Mouse (Mus musculus) heart, embryonic 14.5 days (tissue): ENCODE results near the gene Rasgrf1. TPM values are rescaled to one million over a fixed set of nuclear protein-coding genes. Genes with fewer than 3 reads are reported as not detected.

Experiments
- ATAC-seq: fragments of 200-750 bp; cut with Nextera tagmentation; 2 replicates; pipeline ENCODE4 v1.8.0; 2017; ENCODE audit warnings: low read depth, moderate TSS enrichment; ENCODE audit not compliant: insufficient number of reproducible peaks, insufficient read depth, low FRiP score
- H3K27ac ChIP-seq, 2 experiments: fragments of 200-500 bp in 1 of 2; fragments of 300-500 bp in 1 of 2; sonication (generic) in 1 of 2; replicated peaks in 1 of 2; 2 replicates each; pipeline ENCODE4 v1.5.1; 2012 to 2014; ENCODE audit warnings: low read depth in 2 of 2, low read length in 2 of 2, control low read depth in 1 of 2, mild to moderate bottlenecking in 1 of 2, mixed read lengths in 1 of 2; ENCODE audit not compliant: control insufficient read depth in 1 of 2, insufficient read depth in 1 of 2
- H3K27me3 ChIP-seq: fragments of 300-500 bp; sonication (generic); 2 replicates; pipeline ENCODE4 v1.6.1; 2014; ENCODE audit warnings: mild to moderate bottlenecking, low read length, control low read depth; ENCODE audit not compliant: control insufficient read depth, insufficient read depth
- H3K36me3 ChIP-seq: fragments of 300-500 bp; sonication (generic); 2 replicates; pipeline ENCODE4 v1.6.1; 2014; ENCODE audit warnings: mild to moderate bottlenecking, control low read depth, low read length, mixed read lengths; ENCODE audit not compliant: control insufficient read depth, insufficient read depth
- H3K4me1 ChIP-seq, 2 experiments: fragments of 200-500 bp in 1 of 2; fragments of 300-500 bp in 1 of 2; sonication (generic) in 1 of 2; 2 replicates each; pipeline ENCODE4 v1.6.1; 2012 to 2014; ENCODE audit warnings: low read length in 2 of 2, control low read depth in 1 of 2, mixed read lengths in 1 of 2; ENCODE audit not compliant: control insufficient read depth in 2 of 2, insufficient read depth in 2 of 2
- H3K4me2 ChIP-seq: fragments of 300-500 bp; sonication (generic); 2 replicates; pipeline ENCODE4 v1.6.1; 2014; ENCODE audit warnings: mild to moderate bottlenecking, low read length
- H3K4me3 ChIP-seq, 2 experiments: fragments of 200-500 bp in 1 of 2; fragments of 300-500 bp in 1 of 2; sonication (generic) in 1 of 2; 2 replicates each; pipeline ENCODE4 v1.5.1; 2012 to 2014; ENCODE audit warnings: low read length in 2 of 2, mild to moderate bottlenecking in 2 of 2, control low read depth in 1 of 2, low read depth in 1 of 2, moderate library complexity in 1 of 2; ENCODE audit not compliant: control insufficient read depth in 1 of 2, insufficient read depth in 1 of 2
- H3K9ac ChIP-seq: fragments of 300-500 bp; sonication (generic); 2 replicates; pipeline ENCODE4 v1.6.1; 2014; ENCODE audit warnings: mild to moderate bottlenecking, low read length
- H3K9me3 ChIP-seq: fragments of 300-500 bp; sonication (generic); 2 replicates; pipeline ENCODE4 v1.6.1; 2016; ENCODE audit warnings: low read length, control low read depth; ENCODE audit not compliant: control insufficient read depth
- WGBS: fragments of 180-500 bp; shearing (Covaris S2); extraction: QIAGEN DNeasy Blood & Tissue Kit; methylation state at CpG from one replicate; pipeline ENCODE4 v1.1.7; 2014; 5-methylcytosine and 5-hydroxymethylcytosine counted together
- polyA plus RNA-seq: library from polyadenylated mRNA; unstranded; fragments of >200 nt; fragmentation: Nextera tagmentation; extraction: Ambion mirVana; gene quantifications from 2 replicates; pipeline ENCODE4 v1.2.1, GENCODE M21; 2014

Rasgrf1 gene
- polyA plus RNA-seq, 1 experiment from 2014 or later: 0.11 TPM

GRCm38 (mm10) chr9:89988053-89988452 is 78.3 kb downstream of the Rasgrf1 start:
- Histone ChIP-seq H3K4me2 (no peak overlapping the region), H3K27ac (no peak overlapping the region), H3K9ac (no peak overlapping the region), H3K4me1 (no peaks in the 10 kb centered on the region), H3K9me3 (no peaks in the 10 kb centered on the region), H3K36me3 (no peaks in the 10 kb centered on the region), H3K4me3 (no peak overlapping the region), H3K27me3 (no peaks in the 10 kb centered on the region)
- WGBS: 87% methylated on average over 3 of the region's 3 CpGs
- no peak for ATAC-seq

GRCm38 (mm10) chr9:89988811-89989528 is 79.3 kb downstream of the Rasgrf1 start:
- Histone ChIP-seq H3K4me3 (no peak overlapping the region), H3K9me3 (no peaks in the 10 kb centered on the region), H3K27me3 (no peaks in the 10 kb centered on the region), H3K4me2 (no peak overlapping the region), H3K4me1 (no peaks in the 10 kb centered on the region), H3K27ac (no peak overlapping the region), H3K36me3 (no peaks in the 10 kb centered on the region), H3K9ac (no peak overlapping the region)
- 72% methylated on average over 10 of the region's 10 CpGs for WGBS
- ATAC-seq: no peak

GRCm38 (mm10) chr9:90006432-90006831 is 96.7 kb downstream of the Rasgrf1 start:
- no peak overlapping the region for H3K9ac ChIP-seq
- 79% methylated on average over 3 of the region's 3 CpGs for WGBS
- H3K4me3 ChIP-seq: no peak overlapping the region
- H3K9me3 ChIP-seq: no peaks in the 10 kb centered on the region
- H3K36me3 ChIP-seq: no peaks in the 10 kb centered on the region
- H3K4me1 ChIP-seq: peaks cover 0 to 5% of the 10 kb centered on the region in 2 experiments; a peak in 1 of 4 replicates
- ATAC-seq: no peak
- H3K27ac ChIP-seq: no peak overlapping the region
- H3K27me3 ChIP-seq: no peaks in the 10 kb centered on the region
- no peak overlapping the region for H3K4me2 ChIP-seq

DNA sequence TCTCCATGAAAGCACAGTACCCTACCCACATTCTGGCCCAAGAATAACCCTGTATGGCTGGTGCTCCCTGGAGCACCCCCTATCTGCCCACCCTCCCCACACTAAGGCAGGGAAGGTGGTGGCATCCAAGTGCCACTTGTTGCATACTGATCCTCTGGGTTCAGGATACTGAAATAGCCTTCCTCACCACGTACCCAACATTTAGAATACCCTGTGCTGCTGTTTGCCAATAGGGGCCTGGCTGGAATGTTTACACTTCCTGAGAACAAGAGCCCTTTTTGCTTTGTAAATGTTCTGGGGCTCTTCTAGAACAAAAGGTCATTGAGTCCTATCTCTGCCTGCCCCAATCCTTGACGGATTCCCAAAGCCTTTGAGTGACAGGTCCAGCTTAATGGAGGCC is 97.4 kb downstream of the Rasgrf1 start:
- Histone ChIP-seq H3K4me3 (no peak overlapping the region), H3K9me3 (no peaks in the 10 kb centered on the region), H3K36me3 (no peaks in the 10 kb centered on the region), H3K27ac (no peak overlapping the region), H3K27me3 (no peaks in the 10 kb centered on the region), H3K4me1 (peaks cover 0 to 5% of the 10 kb centered on the region in 2 experiments; a peak in 1 of 4 replicates), H3K4me2 (no peak overlapping the region), H3K9ac (no peak overlapping the region)
- WGBS: 7% methylated on average over 2 of the region's 2 CpGs
- ATAC-seq: no peak

- H3K4me2 ChIP-seq: no peak overlapping the region
- no peaks in the 10 kb centered on the region for H3K27me3 ChIP-seq
- no peak overlapping the region for H3K9ac ChIP-seq
- no peaks in the 10 kb centered on the region for H3K9me3 ChIP-seq
- WGBS: 48% methylated on average over 6 of the region's 6 CpGs
- H3K4me3 ChIP-seq: no peak overlapping the region
- H3K4me1 ChIP-seq: peaks cover 0 to 5% of the 10 kb centered on the region in 2 experiments; a peak in 1 of 4 replicates
- no peaks in the 10 kb centered on the region for H3K36me3 ChIP-seq
- ATAC-seq: no peak
- H3K27ac ChIP-seq: no peak overlapping the region
Observed at GRCm38 (mm10) chr9:90008138-90008537, 98.4 kb downstream of the Rasgrf1 start.

DNA sequence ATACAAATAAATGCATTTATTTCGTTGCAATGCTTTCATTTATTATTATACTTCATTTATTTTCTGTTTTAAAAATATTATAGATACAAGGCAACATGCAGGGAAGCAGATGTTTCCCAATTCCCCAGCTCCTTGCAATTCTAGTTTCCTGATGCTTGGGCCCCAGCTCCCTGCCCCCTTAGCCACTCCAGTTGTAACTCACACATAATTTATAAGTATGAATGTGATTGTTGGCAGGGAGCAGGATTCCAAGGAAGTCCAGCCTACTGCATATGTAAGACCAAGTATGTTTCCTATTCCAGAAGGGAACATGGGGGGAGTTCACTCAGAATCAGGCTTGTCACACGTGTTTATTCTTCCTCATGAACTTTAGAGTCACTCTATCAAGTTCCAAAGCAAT is 102.1 kb downstream of the Rasgrf1 start:
- WGBS: 62% methylated on average over 2 of the region's 2 CpGs
- no peak for ATAC-seq
- H3K9me3 ChIP-seq: no peaks in the 10 kb centered on the region
- no peak overlapping the region for H3K4me2 ChIP-seq
- no peak overlapping the region for H3K27ac ChIP-seq
- no peaks in the 10 kb centered on the region for H3K27me3 ChIP-seq
- peaks cover 0 to 5% of the 10 kb centered on the region in 2 experiments; a peak in 1 of 4 replicates for H3K4me1 ChIP-seq
- no peak overlapping the region for H3K4me3 ChIP-seq
- H3K9ac ChIP-seq: no peak overlapping the region
- no peaks in the 10 kb centered on the region for H3K36me3 ChIP-seq

GRCm38 (mm10) chr9:90014649-90015048 is 104.9 kb downstream of the Rasgrf1 start:
- no peak overlapping the region for H3K9ac ChIP-seq
- H3K4me1 ChIP-seq: no peaks in the 10 kb centered on the region
- H3K4me2 ChIP-seq: no peak overlapping the region
- H3K4me3 ChIP-seq: no peak overlapping the region
- H3K9me3 ChIP-seq: no peaks in the 10 kb centered on the region
- H3K27ac ChIP-seq: no peak overlapping the region
- WGBS: 76% methylated on average over 3 of the region's 3 CpGs
- H3K27me3 ChIP-seq: no peaks in the 10 kb centered on the region
- no peaks in the 10 kb centered on the region for H3K36me3 ChIP-seq
- no peak for ATAC-seq

DNA sequence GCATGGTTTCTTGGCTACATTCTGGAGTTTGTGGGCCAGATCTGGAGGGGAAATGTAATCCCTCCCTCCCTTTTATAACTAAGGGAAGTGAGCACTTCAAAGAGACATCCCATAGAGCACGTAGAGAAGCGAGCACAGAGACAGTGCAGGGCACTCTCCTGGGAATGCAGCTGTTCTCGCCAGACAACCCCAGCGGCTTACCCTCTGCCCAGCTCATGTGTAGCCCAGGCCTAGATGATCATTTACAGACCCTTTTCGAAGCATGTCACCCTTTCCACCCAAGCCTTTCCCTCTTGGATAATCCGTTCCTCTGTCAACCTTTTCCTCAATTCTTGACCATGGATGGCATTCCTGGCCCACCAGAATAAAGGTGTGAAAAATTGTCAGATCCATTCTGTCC is 106.5 kb downstream of the Rasgrf1 start:
- Histone ChIP-seq H3K4me1 (no peaks in the 10 kb centered on the region), H3K9ac (no peak overlapping the region), H3K27ac (no peak overlapping the region), H3K4me3 (no peak overlapping the region), H3K4me2 (no peak overlapping the region), H3K9me3 (no peaks in the 10 kb centered on the region), H3K36me3 (no peaks in the 10 kb centered on the region), H3K27me3 (no peaks in the 10 kb centered on the region)
- no peak for ATAC-seq
- WGBS: 72% methylated on average over 6 of the region's 6 CpGs
